Mouse (Mus musculus) mouse trophoblast stem cell (cell line): ENCODE measurements around the gene Psg16.
"Not testable (repeated sequence)": the region's sequence is repeated elsewhere in the genome, so short reads cannot be mapped to it uniquely, and the experiment has no call there.

Experiments
- in situ Hi-C, 2 experiments: fragments of 300-500 bp; cut with MseI, MboI; formaldehyde crosslinking; loops; 2 replicates in 1 of 2; 3 replicates in 1 of 2; pipeline ENCODE4 v1.15.1; 2025

The Psg16 gene

DNA sequence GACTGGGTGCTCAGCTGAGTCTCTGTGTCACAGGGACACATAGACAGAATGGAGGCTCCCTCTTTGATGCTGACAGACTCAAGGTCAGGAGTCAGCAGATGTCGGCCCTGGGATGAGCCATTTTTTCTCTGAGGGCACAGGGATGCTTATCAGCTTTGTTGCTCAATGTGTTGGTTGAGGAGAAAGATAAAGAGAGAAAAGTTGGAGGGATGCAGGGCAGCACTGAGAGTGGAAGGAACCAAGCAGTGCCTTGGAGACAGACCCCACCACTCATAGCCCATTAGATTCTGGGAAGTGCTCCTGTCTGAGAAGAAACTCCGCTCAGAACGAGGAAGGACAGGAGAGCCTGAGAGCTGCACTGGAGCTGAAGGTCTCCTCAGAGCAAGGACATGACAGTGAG is 13.9 kb downstream of the Psg16 start:
- in situ Hi-C loops, result loop anchor here in 1 of 2 experiments (25.0 kb wide), 1 partner anchor 525 kb away; no protein-coding TSS in a partner anchor

DNA sequence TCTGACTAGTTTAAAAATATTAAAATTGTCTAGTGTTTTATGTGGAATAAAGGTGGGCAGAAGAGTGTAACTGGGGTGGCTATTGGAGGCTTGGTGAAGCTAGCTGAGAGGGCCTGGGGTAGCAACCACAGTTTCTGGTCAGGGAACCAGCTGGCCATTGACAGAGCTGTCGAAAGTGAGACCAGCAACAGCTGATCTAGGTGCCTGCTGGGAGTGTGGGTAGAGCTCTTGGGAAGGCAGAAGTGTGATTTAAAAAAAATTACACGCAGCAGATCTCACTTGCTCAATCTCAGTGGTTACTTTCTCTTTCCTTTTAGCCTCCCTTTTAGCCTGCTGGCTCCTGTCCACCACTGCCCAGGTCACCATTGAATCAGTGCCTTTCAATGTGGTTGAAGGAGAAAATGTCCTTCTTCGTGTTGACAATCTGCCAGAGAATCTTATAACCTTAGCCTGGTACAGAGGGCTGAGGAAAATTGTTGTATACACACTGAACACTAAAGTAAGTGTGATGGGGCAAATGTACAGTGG is 16.3 kb downstream of the Psg16 start:
- in situ Hi-C loops, result loop anchor here in 1 of 2 experiments (25.0 kb wide), 1 partner anchor 522 kb away; no protein-coding TSS in a partner anchor

GRCm38 (mm10) chr7:17091280-17091679 is 17.4 kb downstream of the Psg16 start:
- in situ Hi-C loops, result loop anchor here in 1 of 2 experiments (25.0 kb wide), 1 partner anchor 521 kb away; no protein-coding TSS in a partner anchor

GRCm38 (mm10) chr7:17101631-17102030 is 27.8 kb downstream of the Psg16 start:
- in situ Hi-C loops, result not testable (repeated sequence)

GRCm38 (mm10) chr7:17135307-17135706 is 61.5 kb downstream of the Psg16 start:
- in situ Hi-C loops, result no loop called here

GRCm38 (mm10) chr7:17149931-17150330 is 76.1 kb downstream of the Psg16 start, which contains the start of gene Ceacam3:
Gene Ceacam3, plus strand, starts transcription at chr7:17150282.
- in situ Hi-C loops, result loop anchor here (25.0 kb wide), 3 partner anchors 487 to 1012 kb away; no protein-coding TSS in a partner anchor

GRCm38 (mm10) chr7:17155634-17156033 is 81.8 kb downstream of the Psg16 start:
- in situ Hi-C loops, result loop anchor here (25.0 kb wide), 3 partner anchors 482 to 1007 kb away; no protein-coding TSS in a partner anchor

DNA sequence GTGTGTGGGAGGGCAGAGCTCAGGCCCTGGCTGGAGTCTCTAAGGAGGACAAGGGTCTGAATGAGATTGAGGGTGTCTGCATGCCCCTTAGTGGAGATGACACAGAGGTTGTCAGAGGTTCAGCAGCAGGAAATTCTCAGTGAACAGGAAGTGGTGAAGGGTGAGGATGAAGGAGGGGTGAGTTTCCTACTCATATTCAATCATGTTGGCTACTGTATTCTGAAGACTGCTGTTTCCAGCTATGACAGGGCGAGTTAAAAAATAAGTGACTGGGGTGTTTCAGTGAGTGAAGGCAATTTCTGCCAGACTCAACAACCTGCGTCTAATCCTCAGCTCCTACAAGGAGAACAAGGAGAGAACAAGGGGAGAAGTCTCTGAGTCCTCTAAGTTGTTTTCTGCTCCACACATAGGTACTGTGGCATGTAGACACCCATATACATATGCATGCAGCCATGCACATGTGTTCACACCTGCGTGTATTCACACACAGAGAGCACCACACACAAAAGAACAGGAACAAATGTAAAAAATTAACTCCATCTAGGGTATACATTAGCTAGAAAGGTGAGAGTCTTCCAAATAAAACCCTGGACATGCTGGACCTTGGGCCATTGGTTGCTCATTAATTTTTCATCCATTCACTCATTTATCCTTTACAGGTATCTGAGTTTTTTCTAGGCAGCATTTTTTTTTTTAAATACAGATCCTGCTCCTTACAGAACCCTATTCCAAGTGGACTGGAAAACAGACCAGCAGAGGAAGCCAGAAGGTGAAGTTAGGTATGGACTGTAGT is 83.2 kb downstream of the Psg16 start:
- in situ Hi-C loops, result loop anchor here (25.0 kb wide), 3 partner anchors 480 to 1005 kb away; no protein-coding TSS in a partner anchor

- in situ Hi-C loops, result loop anchor here (25.0 kb wide), 3 partner anchors 478 to 1003 kb away; no protein-coding TSS in a partner anchor
Measured at GRCm38 (mm10) chr7:17159011-17159410, 85.2 kb downstream of the Psg16 start.

GRCm38 (mm10) chr7:17171827-17172226 is 98.0 kb downstream of the Psg16 start:
- in situ Hi-C loops, result loop anchor here (25.0 kb wide), 3 partner anchors 465 to 990 kb away; no protein-coding TSS in a partner anchor
